ENCODE assay signal across 8 mouse cellular contexts in the genomic region with DNA sequence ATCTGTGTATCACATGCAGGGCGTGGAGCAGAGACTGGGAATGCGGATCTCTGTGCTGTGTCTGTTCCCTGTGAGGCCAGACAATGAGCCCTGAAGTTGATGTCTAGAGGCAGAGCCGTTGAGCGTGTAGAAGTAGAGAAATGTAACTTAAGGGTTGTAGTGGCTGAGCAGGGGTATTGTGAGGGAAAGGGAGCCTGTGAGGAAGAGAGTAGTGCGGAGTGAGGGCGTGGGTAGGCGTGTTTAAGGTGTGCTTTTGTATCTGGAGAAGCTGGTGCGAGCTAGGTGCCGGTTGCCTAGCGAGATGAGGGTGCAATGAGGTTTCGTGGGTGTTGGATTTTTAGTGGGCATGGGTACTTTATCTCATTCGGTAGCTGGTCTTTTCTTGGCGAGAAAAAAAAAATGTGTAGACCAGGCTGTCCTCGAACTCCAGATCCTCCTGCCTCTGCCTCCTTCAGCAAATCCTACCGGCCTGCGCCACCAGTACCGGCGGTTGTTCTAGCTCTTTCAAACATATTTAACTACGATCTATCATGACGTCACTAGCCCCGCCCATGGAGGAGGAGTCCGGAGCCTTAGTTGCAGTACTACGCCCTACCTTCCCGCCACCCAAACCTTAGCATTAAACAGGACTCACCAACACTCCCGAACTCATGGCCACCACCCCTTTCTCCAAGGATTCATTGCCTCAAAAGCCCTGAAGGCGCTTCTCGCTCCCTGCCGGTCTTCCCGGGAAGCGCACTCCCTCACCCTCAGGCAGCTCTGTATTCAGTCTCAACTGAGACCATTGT. TPM values are rescaled to one million over a fixed set of nuclear protein-coding genes. Genes with fewer than 3 reads are reported as not detected.
DNase-seq lines count a peak whose midpoint lies in the region; ATAC-seq lines count a peak whose summit lies in the region.

No protein-coding gene starts in this region.

- H3K4me2 ChIP-seq in hindbrain, embryonic 11.5 days (replicated peaks; ENCODE audit: low read depth, low read length): peak overlapping the region; percentile 59

- 2% methylated on average over 30 of the region's 30 CpGs for WGBS in hindbrain, embryonic 11.5 days

- peak; percentile 93 for DNase-seq in MN1 (ENCODE audit: low spot score)
- peak; percentile 100 for DNase-seq in cerebellum, adult 9-10 months
- DNase-seq in hindbrain, embryonic 11.5 days (ENCODE audit: low spot score): peak; percentile 97
- DNase-seq in layer of hippocampus, postnatal 10 days (ENCODE audit: low spot score in 2 of 2): peak; percentile 94 to 95
- peak; percentile 98 for DNase-seq in lung, postnatal 10 days
- peak; percentile 90 for DNase-seq in ovary, postnatal 36 days (ENCODE audit: low spot score)
- peak; percentile 93 for DNase-seq in thymus, postnatal 25 days

- ATAC-seq in frontal cortex, adult (ENCODE audit: low TSS enrichment): peak; percentile 86
- ATAC-seq in hindbrain, embryonic 11.5 days (ENCODE audit: low FRiP score): peak; percentile 90

- H3K9ac ChIP-seq in hindbrain, embryonic 11.5 days (ENCODE audit: low read depth, low read length): peak overlapping the region; percentile 63

- H3K4me1 ChIP-seq in hindbrain, embryonic 11.5 days (replicated peaks; ENCODE audit: control insufficient read depth, insufficient read depth, low read length): no peaks in the 10 kb centered on the region

- no peaks in the 10 kb centered on the region for H3K9me3 ChIP-seq in hindbrain, embryonic 11.5 days (ENCODE audit: control insufficient read depth, low read length)

- H3K36me3 ChIP-seq in hindbrain, embryonic 11.5 days (ENCODE audit: control insufficient read depth, insufficient read depth, low read length): no peaks in the 10 kb centered on the region

- H3K27ac ChIP-seq in hindbrain, embryonic 11.5 days (ENCODE audit: low read depth, low read length): peak overlapping the region; percentile 65; the same call in 1 of the 2 replicates

- H3K27me3 ChIP-seq in hindbrain, embryonic 11.5 days (ENCODE audit: control insufficient read depth, insufficient read depth, low read length): no peaks in the 10 kb centered on the region

- H3K4me3 ChIP-seq in hindbrain, embryonic 11.5 days (ENCODE audit: low read depth, low read length): peak overlapping the region; percentile 57

RNA-seq across cellular contexts. Expression of a gene that starts 25.1 kb away (rescaled TPM):
- polyA plus RNA-seq in hindbrain, embryonic 11.5 days (2014; fragmentation: Nextera tagmentation; extraction: Ambion mirVana): 0.06 TPM in 1 of 2 replicates, not detected in the other
- under 1 TPM in 1 of 2 experiments, not detected in 1; 0.20 TPM for total RNA-seq in layer of hippocampus, postnatal 10 days (2021)

RNA-seq across cellular contexts. Expression of a gene that starts 41.1 kb away (rescaled TPM):
- not detected in 2 replicates for polyA plus RNA-seq in hindbrain, embryonic 11.5 days (2014; fragmentation: Nextera tagmentation; extraction: Ambion mirVana)
- 1 to 10 TPM; 4.0 to 6.0 TPM for total RNA-seq in layer of hippocampus, postnatal 10 days (2021)

Comparison
In these comparisons a context has a peak if more than half of its experiments do, and no peak if none do; other contexts are left out.
1. Peak in every context shown above with its lines: DNase-seq, ATAC-seq, H3K4me3 ChIP-seq and H3K27ac ChIP-seq.